Mouse (Mus musculus) kidney, embryonic 14.5 days (tissue): Measurements from ENCODE around the gene Aunip. TPM values are rescaled to one million over a fixed set of nuclear protein-coding genes. Genes with fewer than 3 reads are reported as not detected.

Experiments used
- ATAC-seq: fragments of 200-750 bp; cut with Nextera tagmentation; 2 replicates; pipeline ENCODE4 v1.8.0; 2017; ENCODE audit warnings: moderate number of reproducible peaks, mild to moderate bottlenecking, moderate TSS enrichment, moderate library complexity; ENCODE audit not compliant: low FRiP score, low TSS enrichment
- H3K27ac ChIP-seq: fragments of 300-500 bp; sonication (generic); 2 replicates; pipeline ENCODE4 v1.5.1; 2014; ENCODE audit warnings: low read depth, mild to moderate bottlenecking, low read length, moderate library complexity, mixed read lengths
- H3K27me3 ChIP-seq: fragments of 300-500 bp; sonication (generic); 2 replicates; pipeline ENCODE4 v1.6.1; 2014; ENCODE audit warnings: mild to moderate bottlenecking, low read length; ENCODE audit not compliant: control insufficient read depth, insufficient read depth
- H3K36me3 ChIP-seq: fragments of 300-500 bp; sonication (generic); 2 replicates; pipeline ENCODE4 v1.6.1; 2014; ENCODE audit warnings: low read length, mixed read lengths; ENCODE audit not compliant: control insufficient read depth, insufficient read depth
- H3K4me1 ChIP-seq: fragments of 300-500 bp; sonication (generic); 2 replicates; pipeline ENCODE4 v1.6.1; 2014; ENCODE audit warnings: low read length, mixed read lengths; ENCODE audit not compliant: control insufficient read depth, insufficient read depth
- H3K4me2 ChIP-seq: fragments of 300-500 bp; sonication (generic); replicated peaks from 2 replicates; pipeline ENCODE4 v1.6.1; 2014; ENCODE audit warnings: low read depth, mild to moderate bottlenecking, low read length
- H3K4me3 ChIP-seq: fragments of 300-500 bp; sonication (generic); 2 replicates; pipeline ENCODE4 v1.5.1; 2014; ENCODE audit warnings: mild to moderate bottlenecking, low read length
- H3K9ac ChIP-seq: fragments of 300-500 bp; sonication (generic); 2 replicates; pipeline ENCODE4 v1.6.1; 2014; ENCODE audit warnings: low read depth, mild to moderate bottlenecking, low read length, moderate library complexity
- H3K9me3 ChIP-seq: fragments of 300-500 bp; sonication (generic); 2 replicates; pipeline ENCODE4 v1.6.1; 2016; ENCODE audit warnings: low read length; ENCODE audit not compliant: control insufficient read depth
- WGBS: fragments of 180-500 bp; shearing (Covaris S2); extraction: QIAGEN DNeasy Blood & Tissue Kit; methylation state at CpG from one replicate; pipeline ENCODE4 v1.1.7; 2014; 5-methylcytosine and 5-hydroxymethylcytosine counted together
- polyA plus RNA-seq: library from polyadenylated mRNA; unstranded; fragments of >200 nt; fragmentation: Nextera tagmentation; extraction: Ambion mirVana; gene quantifications from 2 replicates; pipeline ENCODE4 v1.2.1, GENCODE M21; 2014

Aunip gene
- polyA plus RNA-seq, 1 experiment from 2014 or later, result 5.9 TPM

- H3K4me1 ChIP-seq, result no peaks in the 10 kb centered on the region
- no peaks in the 10 kb centered on the region for H3K36me3 ChIP-seq
- H3K9me3 ChIP-seq, result peaks cover 5% of the 10 kb centered on the region; the same call in 1 of the 2 replicates
- no peaks in the 10 kb centered on the region for H3K27me3 ChIP-seq
- WGBS, result 73% methylated on average over 4 of the region's 4 CpGs
- no peak overlapping the region for H3K9ac ChIP-seq
- ATAC-seq, result no peak
- H3K4me3 ChIP-seq, result no peak overlapping the region
- no peak overlapping the region for H3K27ac ChIP-seq
- H3K4me2 ChIP-seq, result no peak overlapping the region
Observed at GRCm38 (mm10) chr4:134503686-134504357, 7.0 kb upstream of the Aunip start.

GRCm38 (mm10) chr4:134505303-134505789 lies 5.5 kb upstream of the Aunip start:
- Histone ChIP-seq H3K27me3 (no peaks in the 10 kb centered on the region), H3K9me3 (peaks cover 5% of the 10 kb centered on the region; the same call in 1 of the 2 replicates), H3K27ac (no peak overlapping the region), H3K9ac (no peak overlapping the region), H3K4me3 (no peak overlapping the region), H3K4me1 (no peaks in the 10 kb centered on the region), H3K4me2 (no peak overlapping the region), H3K36me3 (no peaks in the 10 kb centered on the region)
- ATAC-seq, result no peak
- WGBS, result 86% methylated on average over 4 of the region's 4 CpGs

- peaks cover 5% of the 10 kb centered on the region; the same call in 1 of the 2 replicates for H3K9me3 ChIP-seq
- no peak for ATAC-seq
- H3K4me1 ChIP-seq, result no peaks in the 10 kb centered on the region
- H3K4me2 ChIP-seq, result no peak overlapping the region
- H3K9ac ChIP-seq, result no peak overlapping the region
- no peak overlapping the region for H3K4me3 ChIP-seq
- no peak overlapping the region for H3K27ac ChIP-seq
- H3K27me3 ChIP-seq, result no peaks in the 10 kb centered on the region
- no peaks in the 10 kb centered on the region for H3K36me3 ChIP-seq
- WGBS, result 90% methylated on average over 3 of the region's 4 CpGs
Observed at GRCm38 (mm10) chr4:134505966-134506594, 4.7 kb upstream of the Aunip start.

- no peak overlapping the region for H3K9ac ChIP-seq
- peaks cover 5% of the 10 kb centered on the region; the same call in 1 of the 2 replicates for H3K9me3 ChIP-seq
- no peak overlapping the region for H3K27ac ChIP-seq
- no peak for ATAC-seq
- H3K27me3 ChIP-seq, result no peaks in the 10 kb centered on the region
- no peaks in the 10 kb centered on the region for H3K36me3 ChIP-seq
- H3K4me2 ChIP-seq, result no peak overlapping the region
- H3K4me3 ChIP-seq, result no peak overlapping the region
- WGBS, result 91% methylated on average over 19 of the region's 19 CpGs
- peaks cover 5% of the 10 kb centered on the region; the same call in 1 of the 2 replicates for H3K4me1 ChIP-seq
Observed at GRCm38 (mm10) chr4:134506713-134507112, 4.1 kb upstream of the Aunip start.

- H3K27me3 ChIP-seq, result no peaks in the 10 kb centered on the region
- peak overlapping the region; percentile 52 for H3K4me3 ChIP-seq
- H3K4me2 ChIP-seq, result peak overlapping the region; percentile 67; the same call in 1 of the 2 replicates
- 74% methylated on average over 4 of the region's 4 CpGs for WGBS
- peaks cover 13% of the 10 kb centered on the region for H3K4me1 ChIP-seq
- no peak overlapping the region for H3K27ac ChIP-seq
- no peaks in the 10 kb centered on the region for H3K9me3 ChIP-seq
- no peak for ATAC-seq
- no peaks in the 10 kb centered on the region for H3K36me3 ChIP-seq
- H3K9ac ChIP-seq, result no peak overlapping the region
Observed at GRCm38 (mm10) chr4:134510396-134510795, 403 bp upstream of the Aunip start.

GRCm38 (mm10) chr4:134511730-134512129 lies 931 bp downstream of the Aunip start:
- no peak overlapping the region for H3K27ac ChIP-seq
- 76% methylated on average over 6 of the region's 6 CpGs for WGBS
- ATAC-seq, result no peak
- H3K4me2 ChIP-seq, result peak overlapping the region; percentile 67
- no peaks in the 10 kb centered on the region for H3K27me3 ChIP-seq
- no peaks in the 10 kb centered on the region for H3K36me3 ChIP-seq
- H3K9me3 ChIP-seq, result no peaks in the 10 kb centered on the region
- peak overlapping the region; percentile 58; the same call in 1 of the 2 replicates for H3K9ac ChIP-seq
- peak overlapping the region; percentile 52 for H3K4me3 ChIP-seq
- peaks cover 13% of the 10 kb centered on the region for H3K4me1 ChIP-seq

- no peaks in the 10 kb centered on the region for H3K27me3 ChIP-seq
- WGBS, result 15% methylated on average over 15 of the region's 15 CpGs
- H3K9ac ChIP-seq, result peak overlapping the region; percentile 34; the same call in 1 of the 2 replicates
- peak overlapping the region; percentile 43 for H3K4me2 ChIP-seq
- H3K4me1 ChIP-seq, result peaks cover 17% of the 10 kb centered on the region
- no peaks in the 10 kb centered on the region for H3K36me3 ChIP-seq
- ATAC-seq, result 0 out of 2 replicates have a peak, but pooled peaks have one; percentile 40
- H3K27ac ChIP-seq, result no peak overlapping the region
- peak overlapping the region; percentile 16; the same call in 1 of the 2 replicates for H3K4me3 ChIP-seq
- H3K9me3 ChIP-seq, result no peaks in the 10 kb centered on the region
Observed at GRCm38 (mm10) chr4:134512798-134513197, 2.0 kb downstream of the Aunip start.

- Histone ChIP-seq H3K4me2 (no peak overlapping the region), H3K36me3 (no peaks in the 10 kb centered on the region), H3K4me3 (no peak overlapping the region), H3K9me3 (no peaks in the 10 kb centered on the region), H3K27ac (no peak overlapping the region), H3K27me3 (no peaks in the 10 kb centered on the region), H3K4me1 (peaks cover 17% of the 10 kb centered on the region), H3K9ac (no peak overlapping the region)
- no peak for ATAC-seq
- WGBS, result 84% methylated on average over 11 of the region's 11 CpGs
Observed at GRCm38 (mm10) chr4:134514309-134514930, 3.6 kb downstream of the Aunip start.
